Mouse (Mus musculus) liver, embryonic 12.5 days (tissue): ENCODE results near the gene 4921507P07Rik. TPM values are rescaled to one million over a fixed set of nuclear protein-coding genes. Genes with fewer than 3 reads are reported as not detected.
"Not testable (repeated sequence)": the region's sequence is repeated elsewhere in the genome, so short reads cannot be mapped to it uniquely, and the experiment has no call there.

Experiments
- ATAC-seq: fragments of 200-750 bp; cut with Nextera tagmentation; 2 replicates; pipeline ENCODE4 v1.8.0; 2017; ENCODE audit warnings: moderate number of reproducible peaks, mild to moderate bottlenecking, moderate library complexity
- H3K27ac ChIP-seq: fragments of 300-500 bp; sonication (generic); 2 replicates; pipeline ENCODE4 v1.5.1; 2016; ENCODE audit warnings: mild to moderate bottlenecking
- H3K27me3 ChIP-seq: fragments of 300-500 bp; sonication (generic); replicated peaks from 2 replicates; pipeline ENCODE4 v1.6.1; 2016; ENCODE audit warnings: mild to moderate bottlenecking, moderate library complexity
- H3K36me3 ChIP-seq: fragments of 300-500 bp; sonication (generic); 2 replicates; pipeline ENCODE4 v1.6.1; 2016; ENCODE audit warnings: mild to moderate bottlenecking, moderate library complexity
- H3K4me1 ChIP-seq: fragments of 300-500 bp; sonication (generic); 2 replicates; pipeline ENCODE4 v1.6.1; 2016
- H3K4me2 ChIP-seq: fragments of 300-500 bp; sonication (generic); 2 replicates; pipeline ENCODE4 v1.6.1; 2016; ENCODE audit warnings: mild to moderate bottlenecking, moderate library complexity
- H3K4me3 ChIP-seq: fragments of 300-500 bp; sonication (generic); 2 replicates; pipeline ENCODE4 v1.5.1; 2016; ENCODE audit warnings: mild to moderate bottlenecking, moderate library complexity
- H3K9ac ChIP-seq: fragments of 300-500 bp; sonication (generic); 2 replicates; pipeline ENCODE4 v1.6.1; 2016; ENCODE audit warnings: mild to moderate bottlenecking, moderate library complexity
- H3K9me3 ChIP-seq: fragments of 300-500 bp; sonication (generic); replicated peaks from 2 replicates; pipeline ENCODE4 v1.6.1; 2016; ENCODE audit warnings: mild to moderate bottlenecking, moderate library complexity
- WGBS: fragments of 180-500 bp; shearing (Covaris S2); methylation state at CpG from one replicate; pipeline ENCODE4 v1.1.7; 2016; ENCODE audit not compliant: insufficient replicate concordance; 5-methylcytosine and 5-hydroxymethylcytosine counted together
- polyA plus RNA-seq: library from polyadenylated mRNA; unstranded; fragments of >200 nt; fragmentation: Nextera tagmentation; extraction: Ambion mirVana; gene quantifications from 2 replicates; pipeline ENCODE4 v1.2.1, GENCODE M21; 2016

Gene 4921507P07Rik
- polyA plus RNA-seq, 1 experiment from 2014 or later = 0.13 TPM

DNA sequence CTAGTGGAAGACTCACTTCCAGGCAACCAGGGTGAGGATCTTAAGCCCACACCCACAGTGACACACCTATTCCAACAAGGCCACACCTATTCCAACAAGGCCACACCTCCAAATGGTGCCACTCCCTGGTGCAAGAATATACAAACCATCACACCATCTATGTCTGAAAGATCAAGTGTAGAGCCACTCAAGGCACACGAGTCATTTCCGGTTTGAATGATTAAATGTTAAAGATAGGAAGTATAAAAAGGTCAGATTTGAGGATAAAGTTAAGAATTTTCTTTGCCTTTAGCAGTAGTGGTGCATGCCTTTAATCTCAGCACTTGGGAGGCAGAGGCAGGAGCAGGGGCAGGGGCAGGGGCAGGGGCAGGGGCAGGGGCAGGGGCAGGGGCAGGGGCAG, 42.2 kb downstream of the 4921507P07Rik start:
- ATAC-seq, H3K4me2 ChIP-seq, H3K27me3 ChIP-seq, H3K9ac ChIP-seq, H3K36me3 ChIP-seq, H3K4me1 ChIP-seq, H3K9me3 ChIP-seq, H3K4me3 ChIP-seq, H3K27ac ChIP-seq: not testable (repeated sequence)
- 78% methylated on average over 2 of the region's 2 CpGs for WGBS

DNA sequence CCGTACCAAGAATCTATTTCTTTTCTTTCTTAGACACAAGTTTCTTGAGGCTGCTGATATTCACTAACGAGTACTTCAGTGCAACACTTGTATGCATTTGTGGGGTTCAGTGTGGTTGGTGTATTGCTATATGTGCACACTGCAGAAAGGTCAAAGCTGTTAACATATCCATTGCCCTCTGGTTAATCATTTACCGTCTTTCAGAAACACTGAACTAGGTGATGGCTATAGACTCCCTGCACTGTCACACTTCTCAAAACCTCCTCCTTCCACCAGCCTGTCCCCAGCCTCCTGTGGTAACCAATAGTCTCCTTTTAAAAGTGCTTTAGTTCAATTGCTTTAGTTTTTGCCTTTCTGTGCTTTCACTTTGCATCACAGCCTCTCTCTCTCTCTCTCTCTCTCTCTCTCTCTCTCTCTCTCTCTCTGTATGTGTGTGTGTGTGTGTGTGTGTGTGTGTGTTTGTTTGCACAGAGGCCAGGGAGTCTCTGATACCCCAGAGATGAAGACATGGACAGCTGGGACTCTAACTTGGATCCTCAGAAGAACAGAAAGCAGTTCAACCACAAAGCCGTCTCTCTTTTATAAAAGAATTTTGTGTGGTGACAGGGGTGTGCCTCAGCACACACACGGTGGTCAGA, 43.4 kb downstream of the 4921507P07Rik start:
- 0 out of 2 replicates have a peak, but pooled peaks cover 4% of the 10 kb centered on the region for H3K27me3 ChIP-seq
- H3K4me1 ChIP-seq = 0 out of 2 replicates have a peak, but pooled peaks cover 4% of the 10 kb centered on the region
- H3K4me2 ChIP-seq = peak overlapping the region; percentile 7; the same call in 1 of the 2 replicates
- H3K27ac ChIP-seq = no peak overlapping the region
- 63% methylated on average over 5 of the region's 5 CpGs for WGBS
- no peaks in the 10 kb centered on the region for H3K9me3 ChIP-seq
- H3K36me3 ChIP-seq = no peaks in the 10 kb centered on the region
- no peak overlapping the region for H3K4me3 ChIP-seq
- no peak overlapping the region for H3K9ac ChIP-seq
- peak; percentile 62 for ATAC-seq

DNA sequence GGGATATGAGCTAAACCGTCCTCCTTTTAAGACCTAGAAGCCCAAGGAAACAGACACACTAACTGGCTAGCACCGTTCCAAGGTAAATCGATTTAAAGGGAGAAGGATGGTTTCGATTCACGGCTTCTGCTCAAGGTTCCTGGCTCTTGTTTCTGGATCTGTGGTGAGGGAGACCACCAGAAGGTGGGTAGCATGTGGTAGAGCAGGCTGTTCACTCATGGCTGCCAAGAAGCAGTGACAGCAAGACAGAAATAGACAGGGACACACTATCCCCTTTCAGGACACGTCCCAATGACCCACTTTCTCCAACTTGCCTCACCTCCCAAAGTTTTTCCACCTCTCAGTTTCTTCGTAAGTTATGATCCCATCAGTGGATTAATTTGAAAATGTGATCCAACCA, 46.6 kb downstream of the 4921507P07Rik start:
- WGBS = 71% methylated on average over 7 of the region's 7 CpGs

DNA sequence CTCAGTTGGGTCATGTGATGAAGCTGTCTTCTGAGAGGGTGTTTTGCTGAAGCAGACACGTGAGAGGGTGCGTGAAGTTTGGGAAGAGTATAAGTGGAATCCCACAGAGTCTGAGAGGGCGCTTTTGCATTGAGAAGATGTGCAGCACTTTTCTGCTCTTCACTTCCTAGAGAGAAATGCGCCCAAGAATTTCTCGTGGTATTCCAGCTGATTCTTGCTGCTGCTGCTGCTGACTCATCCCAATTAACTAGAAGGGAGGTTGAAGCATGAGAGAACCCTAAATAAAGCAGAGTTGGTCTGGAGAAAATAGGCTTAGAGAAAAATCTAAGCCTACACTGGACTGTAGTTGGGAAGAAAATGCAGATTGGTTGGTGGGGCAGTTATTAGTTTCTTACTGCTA, 47.4 kb downstream of the 4921507P07Rik start:
- no peaks in the 10 kb centered on the region for H3K9me3 ChIP-seq
- H3K4me1 ChIP-seq = 0 out of 2 replicates have a peak, but pooled peaks cover 4% of the 10 kb centered on the region
- no peaks in the 10 kb centered on the region for H3K36me3 ChIP-seq
- 0 out of 2 replicates have a peak, but pooled peaks cover 4% of the 10 kb centered on the region for H3K27me3 ChIP-seq
- H3K4me3 ChIP-seq = no peak overlapping the region
- no peak overlapping the region for H3K9ac ChIP-seq
- ATAC-seq = no peak
- no peak overlapping the region for H3K4me2 ChIP-seq
- no peak overlapping the region for H3K27ac ChIP-seq
- WGBS = 64% methylated on average over 5 of the region's 5 CpGs

More for the DNA sequence above, 46.6 kb downstream of the 4921507P07Rik start:
- H3K9ac ChIP-seq = no peak overlapping the region
- no peak overlapping the region for H3K4me3 ChIP-seq
- H3K36me3 ChIP-seq = no peaks in the 10 kb centered on the region
- no peak overlapping the region for H3K4me2 ChIP-seq
- no peak overlapping the region for H3K27ac ChIP-seq
- ATAC-seq = no peak
- 0 out of 2 replicates have a peak, but pooled peaks cover 4% of the 10 kb centered on the region for H3K4me1 ChIP-seq
- H3K9me3 ChIP-seq = no peaks in the 10 kb centered on the region
- 0 out of 2 replicates have a peak, but pooled peaks cover 4% of the 10 kb centered on the region for H3K27me3 ChIP-seq

DNA sequence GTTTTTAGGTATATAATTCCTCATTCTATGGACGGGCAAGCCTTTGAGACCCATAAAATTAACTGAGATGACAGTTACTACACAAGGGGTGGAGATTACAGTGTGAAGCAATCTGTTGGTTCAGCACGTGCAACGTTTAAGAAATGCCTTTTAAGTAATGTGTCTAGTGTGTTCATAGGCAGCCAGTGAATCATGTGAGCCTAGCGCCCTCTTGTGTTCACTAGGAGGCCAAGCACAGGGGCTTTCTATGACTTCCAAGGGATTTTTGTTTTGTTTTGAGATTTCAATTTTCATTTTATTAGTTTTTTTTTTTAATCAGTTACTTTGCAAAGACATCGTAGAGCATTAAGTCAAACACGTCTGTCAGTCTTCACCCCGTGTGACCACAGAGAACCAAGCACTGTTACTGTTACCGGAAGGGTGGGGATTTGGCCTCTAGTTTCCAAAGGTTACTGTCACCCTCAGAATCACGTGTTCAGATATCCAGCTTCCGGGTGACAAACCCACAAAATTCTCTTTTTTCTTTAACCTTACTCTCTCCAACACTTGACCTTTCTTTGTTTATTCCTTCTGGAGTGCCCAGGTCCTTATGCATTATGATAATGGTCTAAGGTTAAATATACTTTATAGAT, 50.9 kb downstream of the 4921507P07Rik start:
- WGBS = 21% methylated on average over 10 of the region's 10 CpGs
- ATAC-seq = no peak
- Histone ChIP-seq H3K4me1 (no peaks in the 10 kb centered on the region), H3K27me3 (0 out of 2 replicates have a peak, but pooled peaks cover 4% of the 10 kb centered on the region), H3K4me3 (no peak overlapping the region), H3K27ac (no peak overlapping the region), H3K9ac (no peak overlapping the region), H3K4me2 (no peak overlapping the region), H3K9me3 (no peaks in the 10 kb centered on the region), H3K36me3 (no peaks in the 10 kb centered on the region)

DNA sequence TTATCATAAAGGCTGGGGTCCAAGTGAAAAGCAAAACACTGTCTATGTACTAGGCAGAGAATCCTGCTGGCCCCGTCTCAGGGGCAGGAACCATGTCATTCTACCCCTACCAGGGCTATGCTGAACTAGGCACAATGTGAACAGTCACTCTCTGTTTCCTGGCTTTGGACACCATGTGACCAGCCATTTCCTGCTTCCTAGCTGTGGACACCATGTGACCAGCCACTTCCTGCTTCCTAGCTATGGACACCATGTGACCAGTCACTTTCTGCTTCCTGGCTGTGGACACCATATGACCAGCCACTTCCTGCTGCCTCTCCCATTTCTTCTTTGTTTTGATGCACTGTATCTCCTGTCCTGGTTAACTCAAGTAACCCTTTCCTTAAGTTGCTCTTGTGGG, 53.9 kb downstream of the 4921507P07Rik start:
- ATAC-seq = no peak
- Histone ChIP-seq H3K4me1 (no peaks in the 10 kb centered on the region), H3K4me3 (no peak overlapping the region), H3K36me3 (no peaks in the 10 kb centered on the region), H3K27ac (no peak overlapping the region), H3K9me3 (no peaks in the 10 kb centered on the region), H3K27me3 (no peaks in the 10 kb centered on the region), H3K4me2 (no peak overlapping the region), H3K9ac (no peak overlapping the region)
- WGBS = 75% methylated on average over 1 of the region's 1 CpGs

DNA sequence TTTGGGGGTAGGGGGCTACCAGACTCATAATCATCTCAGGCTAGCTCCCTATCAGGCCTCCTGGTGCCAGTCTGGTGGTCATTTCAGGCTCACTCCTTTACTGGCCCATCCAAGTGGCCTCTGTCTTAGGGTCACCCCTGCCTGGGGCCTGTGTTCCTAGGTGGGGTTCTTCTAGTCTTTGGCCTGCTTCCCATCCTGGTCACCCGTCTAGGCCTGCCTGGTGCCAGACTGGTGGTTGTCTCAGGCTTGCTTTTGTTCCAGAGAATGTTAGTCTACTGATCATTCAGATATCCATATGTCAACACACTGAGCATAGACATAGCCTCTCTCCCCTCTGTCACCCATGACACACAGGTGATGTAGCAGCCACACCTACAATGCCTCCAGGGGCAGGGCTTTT, 56.8 kb downstream of the 4921507P07Rik start:
- 50% methylated on average over 1 of the region's 1 CpGs for WGBS
- H3K9me3 ChIP-seq = no peaks in the 10 kb centered on the region
- 0 out of 2 replicates have a peak, but pooled peaks cover 3% of the 10 kb centered on the region for H3K27me3 ChIP-seq
- no peak overlapping the region for H3K27ac ChIP-seq
- H3K36me3 ChIP-seq = no peaks in the 10 kb centered on the region
- no peak for ATAC-seq
- no peak overlapping the region for H3K4me2 ChIP-seq
- no peak overlapping the region for H3K9ac ChIP-seq
- H3K4me3 ChIP-seq = no peak overlapping the region
- H3K4me1 ChIP-seq = no peaks in the 10 kb centered on the region

DNA sequence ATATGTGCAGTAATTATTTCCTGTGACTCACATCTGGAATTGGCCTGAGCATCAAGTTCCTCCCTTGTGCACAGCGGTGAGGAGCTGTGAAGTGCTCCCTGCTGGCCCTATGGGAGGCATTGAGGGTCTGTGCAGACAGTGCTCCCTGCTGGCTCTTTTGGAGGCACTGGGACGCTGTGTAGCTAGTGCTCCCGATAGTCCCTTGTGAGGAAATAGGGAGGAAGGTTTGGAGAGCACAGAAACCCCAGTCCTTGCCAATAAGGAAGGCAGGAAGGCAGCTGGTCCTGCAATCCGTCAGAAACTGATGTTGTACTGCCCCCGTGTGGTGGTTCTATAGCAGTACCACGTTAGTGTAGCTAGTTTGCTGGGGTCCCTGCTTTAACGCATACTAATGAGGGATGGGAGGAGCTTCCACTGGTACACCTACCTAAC, 60.0 kb downstream of the 4921507P07Rik start:
- Histone ChIP-seq H3K4me2 (no peak overlapping the region), H3K27me3 (0 out of 2 replicates have a peak, but pooled peaks cover 3% of the 10 kb centered on the region), H3K9ac (no peak overlapping the region), H3K4me1 (no peaks in the 10 kb centered on the region), H3K4me3 (no peak overlapping the region), H3K27ac (no peak overlapping the region), H3K36me3 (no peaks in the 10 kb centered on the region), H3K9me3 (no peaks in the 10 kb centered on the region)
- ATAC-seq = peak; percentile 40; the same call in 1 of the 2 replicates
- WGBS = 11% methylated on average over 7 of the region's 7 CpGs

DNA sequence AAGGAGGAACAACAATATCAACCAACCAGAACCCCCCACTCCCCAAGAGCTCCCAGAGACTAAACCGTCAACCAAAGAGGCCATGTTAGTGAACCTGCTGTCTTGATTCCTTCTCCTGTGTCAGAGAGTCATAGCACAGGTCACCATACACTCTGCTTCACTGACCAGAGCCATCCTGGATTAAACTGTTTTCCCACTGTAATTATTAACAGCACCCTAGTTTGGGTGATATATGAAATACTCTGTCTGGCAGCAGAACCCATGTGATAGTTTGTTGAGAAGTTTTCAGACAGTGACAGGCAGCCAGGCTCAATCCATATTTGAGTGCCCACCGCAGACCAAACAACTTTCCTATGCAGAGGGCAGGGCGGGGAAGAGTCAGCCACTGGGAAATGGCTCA, 61.1 kb downstream of the 4921507P07Rik start:
- 72% methylated on average over 3 of the region's 3 CpGs for WGBS
- Histone ChIP-seq H3K36me3 (no peaks in the 10 kb centered on the region), H3K4me2 (no peak overlapping the region), H3K9ac (no peak overlapping the region), H3K4me1 (no peaks in the 10 kb centered on the region), H3K27me3 (0 out of 2 replicates have a peak, but pooled peaks cover 3% of the 10 kb centered on the region), H3K9me3 (no peaks in the 10 kb centered on the region), H3K27ac (no peak overlapping the region), H3K4me3 (no peak overlapping the region)
- ATAC-seq = no peak

DNA sequence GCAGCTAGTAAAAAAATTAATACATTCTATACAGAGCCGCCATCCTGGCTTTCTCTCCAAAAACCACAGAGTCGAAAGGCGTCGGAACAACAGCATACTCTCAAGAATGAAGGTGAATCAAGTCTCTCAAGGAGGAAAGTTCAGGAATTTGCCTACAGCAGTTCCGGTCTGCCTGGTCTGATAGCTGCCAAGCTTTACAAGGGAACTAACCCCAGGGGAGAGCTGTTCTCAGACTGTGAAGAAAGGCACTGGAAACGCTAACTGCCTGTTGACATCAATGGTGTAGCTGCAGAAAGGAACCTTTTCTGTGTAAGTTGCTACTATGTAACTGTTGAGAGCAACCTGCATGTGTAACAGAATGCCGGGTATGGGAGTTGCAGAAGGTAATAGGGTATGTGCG, 64.5 kb downstream of the 4921507P07Rik start:
- WGBS = 77% methylated on average over 8 of the region's 8 CpGs
- ATAC-seq = no peak
- Histone ChIP-seq H3K4me3 (no peak overlapping the region), H3K4me2 (no peak overlapping the region), H3K27me3 (no peaks in the 10 kb centered on the region), H3K27ac (no peak overlapping the region), H3K9ac (no peak overlapping the region), H3K9me3 (no peaks in the 10 kb centered on the region), H3K4me1 (no peaks in the 10 kb centered on the region), H3K36me3 (no peaks in the 10 kb centered on the region)

DNA sequence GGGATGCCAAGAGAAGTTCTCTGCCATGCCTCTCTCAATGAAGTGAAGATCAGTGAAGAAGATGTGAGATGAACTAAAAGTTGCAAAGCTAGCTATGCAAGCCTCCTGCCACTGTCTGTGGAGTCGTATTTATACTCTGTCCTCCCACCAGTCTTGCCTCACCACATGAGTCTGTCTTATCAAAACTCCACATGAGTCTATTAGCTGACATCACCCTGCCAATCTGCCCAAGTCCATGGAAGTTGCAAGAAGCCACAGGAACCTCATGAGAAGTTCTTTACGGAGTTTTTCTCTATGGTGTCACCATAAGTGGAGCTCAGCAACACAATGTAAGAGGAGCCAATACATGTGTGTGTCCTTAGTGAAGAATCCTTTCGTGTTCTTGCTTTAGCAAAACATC, 65.4 kb downstream of the 4921507P07Rik start:
- no peak overlapping the region for H3K9ac ChIP-seq
- WGBS = 46% methylated on average over 3 of the region's 3 CpGs
- H3K4me3 ChIP-seq = no peak overlapping the region

DNA sequence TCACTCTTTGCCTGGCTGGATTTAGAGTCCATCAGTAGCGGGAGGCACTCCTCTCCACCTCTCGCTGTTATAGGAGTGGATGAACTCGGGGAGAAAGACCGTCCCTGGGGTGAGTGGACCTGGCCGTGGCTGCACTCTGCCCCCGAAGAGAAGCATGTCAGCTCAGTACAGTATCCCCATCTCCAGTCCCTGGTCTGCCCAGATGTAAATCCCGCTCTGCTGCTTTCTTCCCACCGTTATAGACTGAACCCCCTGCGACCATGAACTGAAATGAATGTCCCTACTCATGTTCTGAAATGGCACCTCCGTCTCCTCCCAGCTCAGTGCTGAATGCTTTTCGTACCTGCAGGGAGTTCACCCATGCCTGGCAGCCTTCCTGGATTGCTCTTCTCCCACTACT, 67.2 kb downstream of the 4921507P07Rik start:
- Histone ChIP-seq H3K27ac (no peak overlapping the region), H3K4me2 (no peak overlapping the region), H3K4me3 (no peak overlapping the region), H3K4me1 (no peaks in the 10 kb centered on the region), H3K36me3 (no peaks in the 10 kb centered on the region), H3K9ac (no peak overlapping the region), H3K27me3 (no peaks in the 10 kb centered on the region), H3K9me3 (no peaks in the 10 kb centered on the region)
- no peak for ATAC-seq
- 74% methylated on average over 11 of the region's 11 CpGs for WGBS

More for the DNA sequence above, 65.4 kb downstream of the 4921507P07Rik start:
- no peaks in the 10 kb centered on the region for H3K27me3 ChIP-seq
- no peak overlapping the region for H3K27ac ChIP-seq
- no peaks in the 10 kb centered on the region for H3K36me3 ChIP-seq
- ATAC-seq = no peak
- H3K9me3 ChIP-seq = no peaks in the 10 kb centered on the region
- H3K4me1 ChIP-seq = no peaks in the 10 kb centered on the region
- H3K4me2 ChIP-seq = no peak overlapping the region
